ENCODE assay signal across 27 mouse cellular contexts in the genomic region with DNA sequence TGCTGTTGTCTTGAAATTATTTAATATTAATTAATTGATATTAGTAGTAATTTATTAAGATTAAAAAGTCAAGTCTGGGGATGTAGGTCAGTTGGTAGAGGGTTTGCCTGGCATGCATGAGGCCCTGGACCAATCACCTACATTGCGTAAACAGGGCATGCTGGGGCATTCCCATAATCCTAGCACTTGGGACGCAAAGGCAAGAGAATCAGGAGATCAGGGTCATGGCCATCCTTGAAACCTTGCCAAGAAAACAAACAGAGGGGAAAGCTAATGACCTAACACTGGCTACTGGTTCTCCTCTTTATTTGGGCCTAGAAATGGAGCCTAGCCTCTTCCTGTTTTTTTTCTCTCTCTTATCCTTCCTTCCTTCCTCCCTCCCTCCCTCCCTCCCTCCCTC. TPM values are rescaled to one million over a fixed set of nuclear protein-coding genes. Genes with fewer than 3 reads are reported as not detected.
A peak's percentile ranks its signal among the peaks of the same experiment; 100 is the strongest.
DNase-seq lines count a peak whose midpoint lies in the region; ATAC-seq and TF ChIP-seq lines count a peak whose summit lies in the region.
"Had no signal": no experiment of that assay in that cellular context is flagged by ENCODE, and none has a peak within 500 bp of the region (broad histone marks: within the 10 kb centered on the region; RNA-seq: fewer than 3 reads in every experiment).

No protein-coding gene starts in this region.

- no peaks in the 10 kb centered on the region for H3K27me3 ChIP-seq in lung, embryonic 14.5 days (ENCODE audit: insufficient read depth, low read length)
- no peaks in the 10 kb centered on the region for H3K27me3 ChIP-seq in liver, embryonic 16.5 days (ENCODE audit: control insufficient read depth, insufficient read depth, low read depth, low read length)
- no peaks in the 10 kb centered on the region for H3K27me3 ChIP-seq in midbrain, embryonic 14.5 days (ENCODE audit: control insufficient read depth, insufficient read depth, low read length)
- H3K27me3 ChIP-seq: embryonic facial prominence, embryonic 13.5 days; forebrain, embryonic 15.5 days; hindbrain, embryonic 12.5 days; neural tube, embryonic 12.5 days had no signal

- H3K4me3 ChIP-seq in lung, embryonic 14.5 days (ENCODE audit: low read depth, low read length): no peak overlapping the region
- no peak overlapping the region for H3K4me3 ChIP-seq in liver, embryonic 16.5 days (ENCODE audit: low read depth, low read length)
- no peak overlapping the region for H3K4me3 ChIP-seq in midbrain, embryonic 14.5 days (replicated peaks; ENCODE audit: low read depth, low read length)
- H3K4me3 ChIP-seq: embryonic facial prominence, embryonic 13.5 days; forebrain, embryonic 10.5 days; forebrain, embryonic 15.5 days; heart, adult 2 months; hindbrain, embryonic 12.5 days; myocyte; neural tube, embryonic 12.5 days had no signal

- ATAC-seq in lung, embryonic 14.5 days (ENCODE audit: insufficient read depth): no peak
- ATAC-seq in liver, embryonic 16.5 days (ENCODE audit: low read depth): no peak
- ATAC-seq in midbrain, embryonic 14.5 days (ENCODE audit: low FRiP score, low TSS enrichment): no peak
- ATAC-seq: forebrain, embryonic 15.5 days; intestine, embryonic 16.5 days had no signal

- TF ChIP-seq CTCF in lung, embryonic 14.5 days (IDR thresholded peaks at IDR 0.05; ENCODE audit: low read depth): no peak

- WGBS in lung, embryonic 14.5 days: 62% methylated on average over 2 of the region's 2 CpGs
- 85% methylated on average over 2 of the region's 2 CpGs for WGBS in liver, embryonic 16.5 days (ENCODE audit: insufficient replicate concordance)
- 80% methylated on average over 2 of the region's 2 CpGs for WGBS in midbrain, embryonic 14.5 days

- no peaks in the 10 kb centered on the region for H3K36me3 ChIP-seq in lung, embryonic 14.5 days (ENCODE audit: insufficient read depth)
- H3K36me3 ChIP-seq in liver, embryonic 16.5 days (ENCODE audit: control insufficient read depth, insufficient read depth): no peaks in the 10 kb centered on the region
- H3K36me3 ChIP-seq in midbrain, embryonic 14.5 days (ENCODE audit: control insufficient read depth, insufficient read depth, low read length): no peaks in the 10 kb centered on the region
- H3K36me3 ChIP-seq: embryonic facial prominence, embryonic 13.5 days; forebrain, embryonic 10.5 days; forebrain, embryonic 15.5 days; hindbrain, embryonic 12.5 days; neural tube, embryonic 12.5 days had no signal

- DNase-seq in adrenal gland, adult 8-10 months: peak; percentile 53
- DNase-seq in adrenal gland, adult 18-20 months (ENCODE audit: low spot score in 2 of 2): no peak
- DNase-seq in lung, embryonic 14.5 days: peak; percentile 30
- no peak for DNase-seq in lung, adult 18-20 months
- DNase-seq in adrenal gland, postnatal 14 days: peak; percentile 54
- no peak for DNase-seq in midbrain, embryonic 14.5 days
- no peak for DNase-seq in heart, adult 8-10 months (ENCODE audit: low spot score)
- DNase-seq: cerebellum, adult 11-12 months; cerebellum, adult 9-11 months; gastrocnemius, postnatal 36 days; heart, adult 2 months; heart, postnatal 36 days; kidney, adult 9 months; kidney, postnatal 10 days; layer of hippocampus, adult 9-11 months; lung, adult 2 months; right cerebral cortex, postnatal 14 days; thymus, postnatal 4 days had no signal

- H3K27ac ChIP-seq in lung, embryonic 14.5 days (ENCODE audit: low read depth): no peak overlapping the region
- peak overlapping the region; percentile 96 for H3K27ac ChIP-seq in liver, embryonic 16.5 days (ENCODE audit: low read length)
- H3K27ac ChIP-seq in midbrain, embryonic 14.5 days (replicated peaks; ENCODE audit: low read depth, low read length): no peak overlapping the region
- H3K27ac ChIP-seq: embryonic facial prominence, embryonic 13.5 days; forebrain, embryonic 15.5 days; heart, adult 2 months; hindbrain, embryonic 12.5 days; neural tube, embryonic 12.5 days had no signal

- H3K9me3 ChIP-seq in lung, embryonic 14.5 days (ENCODE audit: low read depth, low read length): no peaks in the 10 kb centered on the region
- H3K9me3 ChIP-seq in liver, embryonic 16.5 days (replicated peaks; ENCODE audit: control insufficient read depth, low read length): no peaks in the 10 kb centered on the region
- no peaks in the 10 kb centered on the region for H3K9me3 ChIP-seq in midbrain, embryonic 14.5 days (ENCODE audit: control insufficient read depth, low read length)
- H3K9me3 ChIP-seq: embryonic facial prominence, embryonic 13.5 days; forebrain, embryonic 10.5 days; forebrain, embryonic 15.5 days; hindbrain, embryonic 12.5 days; neural tube, embryonic 12.5 days had no signal

- H3K4me1 ChIP-seq in lung, embryonic 14.5 days (ENCODE audit: insufficient read depth): no peaks in the 10 kb centered on the region
- peaks cover 87% of the 10 kb centered on the region for H3K4me1 ChIP-seq in liver, embryonic 16.5 days (ENCODE audit: control insufficient read depth, low read depth, low read length)
- no peaks in the 10 kb centered on the region for H3K4me1 ChIP-seq in midbrain, embryonic 14.5 days (ENCODE audit: control insufficient read depth, insufficient read depth, low read length)
- H3K4me1 ChIP-seq: embryonic facial prominence, embryonic 13.5 days; forebrain, embryonic 15.5 days; hindbrain, embryonic 12.5 days; neural tube, embryonic 12.5 days had no signal

- H3K9ac ChIP-seq in lung, embryonic 14.5 days: no peak overlapping the region
- H3K9ac ChIP-seq in liver, embryonic 16.5 days (ENCODE audit: low read depth, low read length): no peak overlapping the region
- H3K9ac ChIP-seq in midbrain, embryonic 14.5 days (replicated peaks; ENCODE audit: low read length): no peak overlapping the region
- H3K9ac ChIP-seq: embryonic facial prominence, embryonic 13.5 days; forebrain, embryonic 15.5 days; hindbrain, embryonic 12.5 days; neural tube, embryonic 12.5 days had no signal

- H3K4me2 ChIP-seq in lung, embryonic 14.5 days: no peak overlapping the region
- H3K4me2 ChIP-seq in liver, embryonic 16.5 days (ENCODE audit: low read depth, low read length): no peak overlapping the region
- H3K4me2 ChIP-seq in midbrain, embryonic 14.5 days (ENCODE audit: low read length): no peak overlapping the region
- H3K4me2 ChIP-seq: embryonic facial prominence, embryonic 13.5 days; forebrain, embryonic 15.5 days; hindbrain, embryonic 12.5 days; midbrain, embryonic 11.5 days; neural tube, embryonic 12.5 days had no signal

RNA-seq across cellular contexts. Expression of a gene that starts 52.8 kb away (rescaled TPM):
- 100 to 1,000 TPM in 3 of 4 experiments, 10 to 100 TPM in 1; 95.7 to 109 (median 104) TPM for total RNA-seq in adrenal gland, adult 8-10 months (2022)
- 100 to 1,000 TPM in 1 of 2 experiments, 10 to 100 TPM in 1; 85.2 to 122 TPM for total RNA-seq in adrenal gland, adult 18-20 months (2021)
- polyA plus RNA-seq in lung, embryonic 14.5 days (2014; fragmentation: Nextera tagmentation; extraction: Ambion mirVana): 24.7 and 26.9 TPM in 2 replicates
- total RNA-seq in adrenal gland, postnatal 14 days (2021): 95.5 and 95.9 TPM in 2 replicates
- polyA plus RNA-seq in liver, embryonic 16.5 days (2015; fragmentation: Nextera tagmentation; extraction: Ambion mirVana): 14.2 and 14.9 TPM in 2 replicates
- 19.1 and 19.6 TPM in 2 replicates for polyA plus RNA-seq in midbrain, embryonic 14.5 days (2014; fragmentation: Nextera tagmentation; extraction: Ambion mirVana)
- total RNA-seq in heart, adult 8-10 months (2022): 10 to 100 TPM; 61.6 to 70.0 (median 65.1) TPM

Comparison
In these comparisons a context has a peak if more than half of its experiments do, and no peak if none do; other contexts are left out.
1. DNase-seq: peak in adrenal gland, adult 8-10 months (single experiment), lung, embryonic 14.5 days (single experiment) and adrenal gland, postnatal 14 days (single experiment); none in adrenal gland, adult 18-20 months (0 of 2), lung, adult 18-20 months (0 of 2), midbrain, embryonic 14.5 days (single experiment) and heart, adult 8-10 months (single experiment).